Comparison of ENCODE assay signal across 9 mouse cellular contexts in the genomic region with DNA sequence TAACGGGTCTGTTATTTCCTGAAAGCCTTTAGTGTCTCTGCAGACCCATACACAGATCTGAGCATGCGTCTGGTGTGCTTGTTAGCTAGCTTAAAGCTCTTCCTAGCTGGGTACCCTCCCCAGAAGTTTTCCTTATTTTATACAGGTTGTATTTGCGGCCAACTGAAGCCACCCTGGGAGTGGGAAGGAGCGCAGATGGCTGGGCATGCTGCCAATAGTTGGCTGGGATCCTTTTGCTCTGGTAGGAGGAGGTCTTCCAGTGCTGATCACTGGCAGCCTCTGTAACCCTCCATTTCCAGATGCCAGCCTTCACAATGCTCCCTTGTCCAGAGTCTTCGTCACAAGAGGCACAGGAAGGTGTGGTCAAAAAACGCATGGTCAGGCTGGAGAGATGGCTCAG. TPM values are rescaled to one million over a fixed set of nuclear protein-coding genes. Genes with fewer than 3 reads are reported as not detected.
DNase-seq lines count a peak whose midpoint lies in the region; ATAC-seq and TF ChIP-seq lines count a peak whose summit lies in the region.
"Had no signal": no experiment of that assay in that cellular context is flagged by ENCODE, and none has a peak within 500 bp of the region (broad histone marks: within the 10 kb centered on the region; RNA-seq: fewer than 3 reads in every experiment).

No protein-coding gene starts in this region.

- TF ChIP-seq EP300 in lung, postnatal 0 days (IDR thresholded peaks at IDR 0.05) = no peak

- peak; percentile 95 for DNase-seq in heart, adult 11 months
- peak; percentile 95 for DNase-seq in brain, embryonic 14.5 days (ENCODE audit: low read depth)
- peak; percentile 63 to 66 for DNase-seq in frontal cortex, postnatal 14 days (ENCODE audit: low spot score in 2 of 2)
- DNase-seq in kidney, postnatal 14 days = peak; percentile 59
- peak; percentile 14 for DNase-seq in lung, postnatal 0 days (ENCODE audit: low spot score)
- DNase-seq in telencephalon, adult 2 months (ENCODE audit: low read depth, low spot score) = peak; percentile 60
- no peak for DNase-seq in spleen, postnatal 4 days (ENCODE audit: low spot score in 2 of 2)

- no peak for TF ChIP-seq CTCF in brain, embryonic 14.5 days (IDR thresholded peaks at IDR 0.05; ENCODE audit: borderline replicate concordance, extremely low read depth, insufficient read depth, insufficient read length)
- no peak for TF ChIP-seq CTCF in lung, postnatal 0 days (IDR thresholded peaks at IDR 0.05)

- no peak for ATAC-seq in heart, embryonic 11.5 days (replicated peaks; ENCODE audit: insufficient number of reproducible peaks, low FRiP score, low TSS enrichment)
- 0 out of 2 replicates have a peak, but pooled peaks have one; percentile 22 for ATAC-seq in lung, postnatal 0 days

- no peaks in the 10 kb centered on the region for H3K36me3 ChIP-seq in heart, embryonic 11.5 days (ENCODE audit: control insufficient read depth, insufficient read depth, low read length)
- H3K36me3 ChIP-seq in lung, postnatal 0 days (ENCODE audit: insufficient read depth, low read length) = 0 out of 2 replicates have a peak, but pooled peaks cover 7% of the 10 kb centered on the region

- no peak overlapping the region for H3K27ac ChIP-seq in heart, embryonic 11.5 days (ENCODE audit: low read depth, low read length)
- no peak overlapping the region for H3K27ac ChIP-seq in lung, postnatal 0 days (ENCODE audit: low read length)

- no peaks in the 10 kb centered on the region for H3K27me3 ChIP-seq in heart, embryonic 11.5 days (ENCODE audit: control insufficient read depth, insufficient read depth, low read length)
- H3K27me3 ChIP-seq in lung, postnatal 0 days (replicated peaks; ENCODE audit: insufficient read depth, low read length) = no peaks in the 10 kb centered on the region

- no peaks in the 10 kb centered on the region for H3K4me1 ChIP-seq in heart, embryonic 11.5 days (ENCODE audit: control insufficient read depth, insufficient read depth, low read length)
- no peaks in the 10 kb centered on the region; the same call in 1 of the 2 replicates for H3K4me1 ChIP-seq in lung, postnatal 0 days (ENCODE audit: insufficient read depth, low read depth, low read length)

- H3K9me3 ChIP-seq in heart, embryonic 11.5 days (replicated peaks; ENCODE audit: control insufficient read depth, low read length) = no peaks in the 10 kb centered on the region
- H3K9me3 ChIP-seq in lung, postnatal 0 days (ENCODE audit: low read length) = no peaks in the 10 kb centered on the region

- no peak overlapping the region for H3K4me3 ChIP-seq in heart, embryonic 11.5 days (ENCODE audit: low read depth, low read length)
- no peak overlapping the region for H3K4me3 ChIP-seq in lung, postnatal 0 days (ENCODE audit: low read depth, low read length)

- 60% methylated on average over 6 of the region's 6 CpGs for WGBS in heart, embryonic 11.5 days (ENCODE audit: insufficient replicate concordance)
- 9% methylated on average over 6 of the region's 6 CpGs for WGBS in lung, postnatal 0 days

- no peak overlapping the region for H3K4me2 ChIP-seq in heart, embryonic 11.5 days
- no peak overlapping the region for H3K4me2 ChIP-seq in lung, postnatal 0 days (replicated peaks; ENCODE audit: low read depth, low read length)

- TF ChIP-seq POLR2A in brain, embryonic 14.5 days (IDR thresholded peaks at IDR 0.05; ENCODE audit: borderline replicate concordance, extremely low read depth, insufficient read depth, insufficient read length, poor library complexity, severe bottlenecking) = no peak

- H3K9ac ChIP-seq in heart, embryonic 11.5 days (ENCODE audit: low read depth, low read length) = no peak overlapping the region
- H3K9ac ChIP-seq in lung, postnatal 0 days (replicated peaks; ENCODE audit: low read depth) = no peak overlapping the region

RNA-seq across cellular contexts. Expression of gene Gm35549, which starts 7.0 kb away (rescaled TPM):
- 0.47 and 0.51 TPM in 2 replicates for polyA plus RNA-seq in heart, embryonic 11.5 days (2014; fragmentation: Nextera tagmentation; extraction: Ambion mirVana)
- polyA plus RNA-seq in brain, embryonic 14.5 days (2012; rRNA removed) = not detected in 2 replicates
- 0.24 and 0.33 TPM in 2 replicates for polyA plus RNA-seq in lung, postnatal 0 days (2015; fragmentation: Nextera tagmentation; extraction: Ambion mirVana)
- polyA plus RNA-seq: spleen, adult 2 months had no signal

RNA-seq across cellular contexts. Expression of gene Zfp445, which starts 29.0 kb away (rescaled TPM):
- 34.4 and 42.1 TPM in 2 replicates for polyA plus RNA-seq in heart, embryonic 11.5 days (2014; fragmentation: Nextera tagmentation; extraction: Ambion mirVana)
- polyA plus RNA-seq in brain, embryonic 14.5 days (2012; rRNA removed) = 156 and 160 TPM in 2 replicates
- polyA plus RNA-seq in lung, postnatal 0 days (2015; fragmentation: Nextera tagmentation; extraction: Ambion mirVana) = 21.7 and 25.4 TPM in 2 replicates

RNA-seq across cellular contexts. Expression of gene Tcaim, which starts 31.5 kb away (rescaled TPM):
- 4.4 and 5.0 TPM in 2 replicates for polyA plus RNA-seq in heart, embryonic 11.5 days (2014; fragmentation: Nextera tagmentation; extraction: Ambion mirVana)
- polyA plus RNA-seq in brain, embryonic 14.5 days (2012; rRNA removed) = 6.1 and 6.3 TPM in 2 replicates
- polyA plus RNA-seq in lung, postnatal 0 days (2015; fragmentation: Nextera tagmentation; extraction: Ambion mirVana) = 4.7 and 5.0 TPM in 2 replicates

RNA-seq across cellular contexts. Expression of gene Zkscan7, which starts 48.7 kb away (rescaled TPM):
- 1.3 and 1.7 TPM in 2 replicates for polyA plus RNA-seq in heart, embryonic 11.5 days (2014; fragmentation: Nextera tagmentation; extraction: Ambion mirVana)
- 6.8 and 8.5 TPM in 2 replicates for polyA plus RNA-seq in brain, embryonic 14.5 days (2012; rRNA removed)
- 2.7 and 2.9 TPM in 2 replicates for polyA plus RNA-seq in lung, postnatal 0 days (2015; fragmentation: Nextera tagmentation; extraction: Ambion mirVana)

Comparison
In these comparisons a context has a peak if more than half of its experiments do, and no peak if none do; other contexts are left out.
1. DNase-seq: peak in heart, adult 11 months (single experiment), brain, embryonic 14.5 days (single experiment), frontal cortex, postnatal 14 days (2 of 2), kidney, postnatal 14 days (single experiment), lung, postnatal 0 days (single experiment) and telencephalon, adult 2 months (single experiment); none in spleen, postnatal 4 days (0 of 2).